Mouse (Mus musculus) limb, embryonic 10.5 days (tissue): Measurements from ENCODE around the gene Cap2. TPM values are rescaled to one million over a fixed set of nuclear protein-coding genes. Genes with fewer than 3 reads are reported as not detected.

Experiments
- DNase-seq: peaks from one replicate; pipeline ENCODE4 v3.0.0-alpha.2; 2017; ENCODE audit warnings: low spot score
- H3K27ac ChIP-seq: fragments of 300-500 bp; sonication (generic); 2 replicates; pipeline ENCODE4 v1.5.1; 2016; ENCODE audit warnings: mild to moderate bottlenecking
- H3K27me3 ChIP-seq: fragments of 300-500 bp; sonication (generic); 2 replicates; pipeline ENCODE4 v1.6.1; 2016; ENCODE audit warnings: low read depth, mild to moderate bottlenecking; ENCODE audit not compliant: poor library complexity, severe bottlenecking
- H3K36me3 ChIP-seq: fragments of 300-500 bp; sonication (generic); 2 replicates; pipeline ENCODE4 v1.6.1; 2016; ENCODE audit warnings: mild to moderate bottlenecking, moderate library complexity
- H3K4me1 ChIP-seq: fragments of 300-500 bp; sonication (generic); 2 replicates; pipeline ENCODE4 v1.6.1; 2016
- H3K4me3 ChIP-seq: fragments of 300-500 bp; sonication (generic); 2 replicates; pipeline ENCODE4 v1.5.1; 2016; ENCODE audit warnings: mild to moderate bottlenecking, moderate library complexity
- H3K9me3 ChIP-seq: fragments of 300-500 bp; sonication (generic); replicated peaks from 2 replicates; pipeline ENCODE4 v1.6.1; 2016; ENCODE audit warnings: mild to moderate bottlenecking
- WGBS: fragments of 180-500 bp; shearing (Covaris S2); methylation state at CpG from one replicate; pipeline ENCODE4 v1.1.7; 2016; 5-methylcytosine and 5-hydroxymethylcytosine counted together
- polyA plus RNA-seq: library from polyadenylated mRNA; unstranded; fragments of >200 nt; fragmentation: Nextera tagmentation; extraction: Ambion mirVana; gene quantifications from 2 replicates; pipeline ENCODE4 v1.2.1, GENCODE M21; 2016

The Cap2 gene
- polyA plus RNA-seq, 1 experiment from 2014 or later = 6.7 TPM

- no peak overlapping the region for H3K27ac ChIP-seq
- H3K36me3 ChIP-seq = no peaks in the 10 kb centered on the region
- H3K9me3 ChIP-seq = no peaks in the 10 kb centered on the region
- H3K4me3 ChIP-seq = no peak overlapping the region
- peaks cover 15% of the 10 kb centered on the region for H3K4me1 ChIP-seq
- H3K27me3 ChIP-seq = no peaks in the 10 kb centered on the region
- 81% methylated on average over 6 of the region's 6 CpGs for WGBS
- no peak for DNase-seq
These were observed 127.7 kb downstream of the Cap2 start for GRCm38 (mm10) chr13:46629391-46629790.

GRCm38 (mm10) chr13:46632796-46633195 lies 131.1 kb downstream of the Cap2 start:
- no peaks in the 10 kb centered on the region for H3K27me3 ChIP-seq
- H3K4me3 ChIP-seq = no peak overlapping the region
- H3K4me1 ChIP-seq = peaks cover 15% of the 10 kb centered on the region
- no peak overlapping the region for H3K27ac ChIP-seq
- WGBS = 81% methylated on average over 4 of the region's 4 CpGs
- H3K9me3 ChIP-seq = no peaks in the 10 kb centered on the region
- no peak for DNase-seq
- no peaks in the 10 kb centered on the region for H3K36me3 ChIP-seq

DNA sequence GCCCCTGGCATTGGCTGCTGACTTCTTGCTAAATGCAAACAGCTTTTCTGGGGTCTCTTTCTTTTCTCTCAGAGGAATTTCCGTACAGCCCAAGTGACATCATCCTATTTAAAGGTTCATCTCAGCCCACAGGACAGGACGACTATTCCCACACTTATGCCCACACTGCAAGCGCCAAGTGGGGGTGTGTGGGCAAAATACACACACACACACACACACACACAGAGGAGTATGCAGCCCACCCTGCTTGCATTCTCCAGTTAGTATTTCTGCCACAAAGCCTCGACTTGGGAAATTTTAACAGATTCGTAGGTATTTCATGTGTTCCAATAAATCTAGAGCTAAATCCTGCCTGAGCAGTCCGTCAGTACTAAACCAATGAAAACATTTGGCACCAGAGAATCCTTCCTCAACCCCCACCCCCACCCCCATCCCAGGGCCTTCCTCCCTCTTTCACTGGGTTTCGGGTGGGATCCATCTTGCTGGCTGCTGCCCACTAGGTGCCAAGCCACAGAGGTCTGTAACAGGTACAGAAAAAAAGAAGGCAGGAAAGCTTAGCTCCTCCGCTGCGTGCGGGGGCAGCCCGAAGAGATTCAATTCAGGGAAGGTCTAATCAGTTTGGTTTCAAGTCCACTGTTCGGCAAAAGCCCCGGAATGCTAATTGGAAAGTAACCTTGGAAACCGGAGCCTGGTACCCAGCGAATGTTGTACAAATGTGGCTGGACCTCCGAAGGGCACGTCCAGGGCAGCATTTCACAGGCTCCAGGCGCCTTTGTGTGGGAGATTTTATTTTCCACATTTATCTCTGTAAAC lies 131.9 kb downstream of the Cap2 start:
- Histone ChIP-seq H3K27ac (0 out of 2 replicates have a peak overlapping the region, but pooled peaks have one; percentile 9), H3K4me3 (peak overlapping the region; percentile 13; the same call in 1 of the 2 replicates), H3K9me3 (no peaks in the 10 kb centered on the region), H3K27me3 (no peaks in the 10 kb centered on the region), H3K36me3 (no peaks in the 10 kb centered on the region), H3K4me1 (peaks cover 15% of the 10 kb centered on the region)
- 65% methylated on average over 18 of the region's 18 CpGs for WGBS
- peak; percentile 55 for DNase-seq

DNA sequence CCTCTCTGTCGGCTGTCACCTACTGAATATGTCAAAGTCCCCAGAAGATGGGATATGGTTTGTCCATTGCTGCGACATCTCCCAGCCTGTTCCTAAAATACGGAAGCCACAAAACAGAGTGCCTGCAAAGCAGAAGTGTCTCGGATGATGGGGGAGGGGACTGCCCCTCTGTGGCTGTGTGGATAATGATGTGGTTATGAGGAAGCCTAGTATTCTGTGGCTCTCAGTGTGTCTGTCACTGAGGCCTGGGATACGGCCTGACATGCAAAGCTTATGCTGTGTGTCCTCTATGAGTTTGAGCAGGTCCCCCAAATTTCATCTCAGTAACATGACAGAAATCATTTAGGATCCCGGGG lies 132.5 kb downstream of the Cap2 start:
- Histone ChIP-seq H3K36me3 (no peaks in the 10 kb centered on the region), H3K27me3 (no peaks in the 10 kb centered on the region), H3K4me1 (peaks cover 15% of the 10 kb centered on the region), H3K4me3 (peak overlapping the region; percentile 13; the same call in 1 of the 2 replicates), H3K27ac (0 out of 2 replicates have a peak overlapping the region, but pooled peaks have one; percentile 9), H3K9me3 (no peaks in the 10 kb centered on the region)
- WGBS = 68% methylated on average over 6 of the region's 6 CpGs
- DNase-seq = no peak

- no peaks in the 10 kb centered on the region for H3K4me1 ChIP-seq
- no peak for DNase-seq
- no peaks in the 10 kb centered on the region for H3K27me3 ChIP-seq
- H3K9me3 ChIP-seq = no peaks in the 10 kb centered on the region
- H3K4me3 ChIP-seq = no peak overlapping the region
- WGBS = 89% methylated on average over 10 of the region's 10 CpGs
- H3K36me3 ChIP-seq = no peaks in the 10 kb centered on the region
- no peak overlapping the region for H3K27ac ChIP-seq
These were observed 139.2 kb downstream of the Cap2 start for GRCm38 (mm10) chr13:46640608-46641468.

DNA sequence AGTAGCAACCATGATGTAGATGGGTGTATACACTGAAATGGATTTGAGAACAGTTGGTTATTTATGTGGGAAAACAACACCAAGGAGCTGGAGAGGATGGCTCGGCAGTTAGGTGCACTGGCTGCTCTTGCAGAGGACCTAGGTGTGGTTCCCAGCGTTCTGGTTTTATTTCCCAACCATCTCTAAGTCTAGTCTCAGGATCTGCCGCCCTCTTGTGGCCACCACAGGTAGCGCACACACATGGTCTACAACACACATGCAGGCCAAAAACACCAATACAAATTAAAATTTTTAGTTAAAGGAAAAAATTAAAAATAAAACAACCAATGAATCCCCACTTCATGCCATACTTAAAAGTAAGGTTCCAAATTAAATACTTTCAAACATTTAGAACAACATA lies 140.7 kb downstream of the Cap2 start:
- no peaks in the 10 kb centered on the region for H3K36me3 ChIP-seq
- H3K4me3 ChIP-seq = no peak overlapping the region
- no peaks in the 10 kb centered on the region for H3K27me3 ChIP-seq
- no peaks in the 10 kb centered on the region for H3K4me1 ChIP-seq
- WGBS = 88% methylated on average over 4 of the region's 4 CpGs
- H3K27ac ChIP-seq = no peak overlapping the region
- DNase-seq = no peak
- no peaks in the 10 kb centered on the region for H3K9me3 ChIP-seq

GRCm38 (mm10) chr13:46644175-46644574 lies 142.5 kb downstream of the Cap2 start:
- 89% methylated on average over 6 of the region's 6 CpGs for WGBS
- Histone ChIP-seq H3K4me3 (no peak overlapping the region), H3K4me1 (no peaks in the 10 kb centered on the region), H3K36me3 (no peaks in the 10 kb centered on the region), H3K27ac (no peak overlapping the region), H3K27me3 (no peaks in the 10 kb centered on the region), H3K9me3 (no peaks in the 10 kb centered on the region)
- DNase-seq = no peak

DNA sequence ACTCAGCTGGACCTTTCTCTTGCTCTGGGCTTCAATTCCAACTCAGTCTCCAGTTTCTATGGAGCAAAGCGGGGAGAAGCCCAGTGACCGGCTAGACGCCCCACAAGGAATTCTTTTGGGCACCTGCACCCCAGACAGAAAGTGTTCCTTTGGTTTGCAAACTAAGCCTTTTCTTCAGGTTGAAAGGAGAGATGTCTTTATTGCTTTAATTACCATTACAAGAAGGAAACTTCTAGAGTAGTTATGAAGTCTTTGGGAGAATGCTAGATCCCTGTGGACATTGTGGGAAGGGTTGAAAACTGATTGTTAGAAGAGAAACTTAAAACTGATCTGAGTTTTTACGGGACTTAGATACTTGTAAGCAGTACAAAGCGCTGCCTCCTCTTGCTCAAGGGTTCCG lies 143.8 kb downstream of the Cap2 start:
- DNase-seq = no peak
- Histone ChIP-seq H3K4me1 (no peaks in the 10 kb centered on the region), H3K9me3 (no peaks in the 10 kb centered on the region), H3K27ac (no peak overlapping the region), H3K27me3 (no peaks in the 10 kb centered on the region), H3K4me3 (no peak overlapping the region), H3K36me3 (no peaks in the 10 kb centered on the region)
- 84% methylated on average over 6 of the region's 6 CpGs for WGBS

- Histone ChIP-seq H3K36me3 (no peaks in the 10 kb centered on the region), H3K27me3 (no peaks in the 10 kb centered on the region), H3K9me3 (no peaks in the 10 kb centered on the region), H3K4me1 (no peaks in the 10 kb centered on the region), H3K4me3 (no peak overlapping the region), H3K27ac (no peak overlapping the region)
- 88% methylated on average over 7 of the region's 7 CpGs for WGBS
- no peak for DNase-seq
These were observed 150.2 kb downstream of the Cap2 start for GRCm38 (mm10) chr13:46651853-46652252.

GRCm38 (mm10) chr13:46652671-46653070 lies 151.0 kb downstream of the Cap2 start:
- Histone ChIP-seq H3K4me1 (no peaks in the 10 kb centered on the region), H3K4me3 (no peak overlapping the region), H3K36me3 (no peaks in the 10 kb centered on the region), H3K27ac (no peak overlapping the region), H3K9me3 (no peaks in the 10 kb centered on the region), H3K27me3 (no peaks in the 10 kb centered on the region)
- DNase-seq = no peak
- 95% methylated on average over 7 of the region's 7 CpGs for WGBS

- no peak for DNase-seq
- no peaks in the 10 kb centered on the region for H3K4me1 ChIP-seq
- no peaks in the 10 kb centered on the region for H3K27me3 ChIP-seq
- no peak overlapping the region for H3K4me3 ChIP-seq
- 72% methylated on average over 4 of the region's 4 CpGs for WGBS
- no peaks in the 10 kb centered on the region for H3K9me3 ChIP-seq
- H3K36me3 ChIP-seq = no peaks in the 10 kb centered on the region
- no peak overlapping the region for H3K27ac ChIP-seq
These were observed 152.0 kb downstream of the Cap2 start for GRCm38 (mm10) chr13:46653671-46654070.

DNA sequence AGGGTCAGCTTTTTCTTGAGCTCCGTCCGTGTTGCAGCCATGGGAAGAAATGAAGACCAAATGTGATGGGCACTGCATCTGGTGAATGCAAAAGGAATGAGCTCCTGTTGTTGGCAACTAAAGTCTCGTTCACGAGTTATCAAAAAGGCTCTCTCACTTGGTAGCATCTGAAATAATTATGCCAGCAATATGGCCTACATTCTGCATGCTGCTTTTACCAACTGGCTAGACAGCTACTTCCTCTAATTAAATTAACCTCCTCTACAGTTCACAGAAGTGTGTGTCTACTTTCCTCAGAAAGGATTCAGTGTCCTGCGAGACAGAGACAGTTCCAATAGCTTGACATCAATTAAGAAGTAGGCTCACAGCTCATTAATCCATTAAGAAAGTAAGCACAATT lies 152.9 kb downstream of the Cap2 start:
- no peak overlapping the region for H3K27ac ChIP-seq
- H3K9me3 ChIP-seq = no peaks in the 10 kb centered on the region
- 87% methylated on average over 5 of the region's 5 CpGs for WGBS

GRCm38 (mm10) chr13:46659211-46659610 lies 157.6 kb downstream of the Cap2 start:
- 87% methylated on average over 5 of the region's 5 CpGs for WGBS
- Histone ChIP-seq H3K4me1 (no peaks in the 10 kb centered on the region), H3K27ac (no peak overlapping the region), H3K9me3 (no peaks in the 10 kb centered on the region), H3K36me3 (no peaks in the 10 kb centered on the region), H3K27me3 (no peaks in the 10 kb centered on the region), H3K4me3 (no peak overlapping the region)
- no peak for DNase-seq

More for the DNA sequence above, 152.9 kb downstream of the Cap2 start:
- Histone ChIP-seq H3K27me3 (no peaks in the 10 kb centered on the region), H3K4me1 (no peaks in the 10 kb centered on the region), H3K4me3 (no peak overlapping the region), H3K36me3 (no peaks in the 10 kb centered on the region)
- DNase-seq = no peak
